Mouse (Mus musculus) E14TG2a.4 (cell line): ENCODE measurements around the gene Nppb.

Experiments
- CTCF ChIP-seq: conservative IDR thresholded peaks from 2 replicates; pipeline ENCODE4 v1.5.1; 2014; ENCODE audit warnings: low read length
- POU5F1 ChIP-seq: IDR thresholded peaks from 2 replicates; pipeline ENCODE4 v1.6.1; 2014; ENCODE audit warnings: low read length, borderline replicate concordance

- TF ChIP-seq CTCF (no peak), POU5F1 (no peak)
Observed at GRCm38 (mm10) chr4:147938148-147939096, 47.2 kb upstream of the Nppb start.
